Comparison of ENCODE assay signal across 8 mouse cellular contexts in genomic region chr5:146844945-146845365, GRCm38 (mm10). TPM values are rescaled to one million over a fixed set of nuclear protein-coding genes. Genes with fewer than 3 reads are reported as not detected.
A peak's percentile ranks its signal among the peaks of the same experiment; 100 is the strongest.
DNase-seq lines count a peak whose midpoint lies in the region; ATAC-seq and TF ChIP-seq lines count a peak whose summit lies in the region.

Gene Rasl11a (plus strand): TSS chr5:146845071.

- peak within 1 kb of the TSS; percentile 54 for H3K27ac ChIP-seq in heart, embryonic 11.5 days (ENCODE audit: low read depth, low read length)
- peak within 1 kb of the TSS; percentile 73 for H3K27ac ChIP-seq in kidney, embryonic 14.5 days (ENCODE audit: low read depth, low read length)
- H3K27ac ChIP-seq in limb, embryonic 15.5 days = peak within 1 kb of the TSS; percentile 44; the same call in 1 of the 2 replicates
- H3K27ac ChIP-seq in midbrain, embryonic 15.5 days = peak within 1 kb of the TSS; percentile 64

- peak within 1 kb of the TSS; percentile 60 for H3K4me3 ChIP-seq in heart, embryonic 11.5 days (ENCODE audit: low read depth, low read length)
- peak within 1 kb of the TSS; percentile 79 for H3K4me3 ChIP-seq in kidney, embryonic 14.5 days (ENCODE audit: low read length)
- peak within 1 kb of the TSS; percentile 60 for H3K4me3 ChIP-seq in limb, embryonic 15.5 days
- peak within 1 kb of the TSS; percentile 67 for H3K4me3 ChIP-seq in midbrain, embryonic 15.5 days

- no peaks in the 10 kb centered on the region for H3K9me3 ChIP-seq in heart, embryonic 11.5 days (replicated peaks; ENCODE audit: control insufficient read depth, low read length)
- H3K9me3 ChIP-seq in kidney, embryonic 14.5 days (ENCODE audit: control insufficient read depth, low read length) = no peaks in the 10 kb centered on the region
- no peaks in the 10 kb centered on the region for H3K9me3 ChIP-seq in limb, embryonic 15.5 days
- no peaks in the 10 kb centered on the region for H3K9me3 ChIP-seq in midbrain, embryonic 15.5 days

- DNase-seq in CD4-positive helper T cell, adult 2 months (ENCODE audit: low read depth, low spot score) = peak; percentile 74
- peak; percentile 93 for DNase-seq in brain, embryonic 14.5 days (ENCODE audit: low read depth)
- peak; percentile 38 for DNase-seq in splenic B cell, adult 2 months (ENCODE audit: low read depth, low spot score)

- ATAC-seq in erythroid progenitor cell, adult 5-6 weeks (replicated peaks; ENCODE audit: low FRiP score, poor library complexity, severe bottlenecking) = peak; percentile 58; the same call in 1 of the 2 replicates
- peak; percentile 83 for ATAC-seq in heart, embryonic 11.5 days (replicated peaks; ENCODE audit: insufficient number of reproducible peaks, low FRiP score, low TSS enrichment)
- peak; percentile 88 for ATAC-seq in kidney, embryonic 14.5 days (ENCODE audit: low FRiP score, low TSS enrichment)
- peak; percentile 78 for ATAC-seq in limb, embryonic 15.5 days (ENCODE audit: insufficient number of reproducible peaks, low FRiP score, low TSS enrichment, low read depth)
- peak; percentile 91 for ATAC-seq in midbrain, embryonic 15.5 days (replicated peaks)

- H3K4me1 ChIP-seq in heart, embryonic 11.5 days (ENCODE audit: control insufficient read depth, insufficient read depth, low read length) = peaks cover 13% of the 10 kb centered on the region
- H3K4me1 ChIP-seq in kidney, embryonic 14.5 days (ENCODE audit: control insufficient read depth, insufficient read depth, low read length) = peaks cover 21% of the 10 kb centered on the region
- H3K4me1 ChIP-seq in limb, embryonic 15.5 days = peaks cover 15% of the 10 kb centered on the region
- H3K4me1 ChIP-seq in midbrain, embryonic 15.5 days = peaks cover 9% of the 10 kb centered on the region

- peak within 1 kb of the TSS; percentile 68 for H3K9ac ChIP-seq in heart, embryonic 11.5 days (ENCODE audit: low read depth, low read length)
- H3K9ac ChIP-seq in kidney, embryonic 14.5 days (ENCODE audit: low read depth, low read length) = peak within 1 kb of the TSS; percentile 73
- H3K9ac ChIP-seq in limb, embryonic 15.5 days = peak within 1 kb of the TSS; percentile 47
- peak within 1 kb of the TSS; percentile 64 for H3K9ac ChIP-seq in midbrain, embryonic 15.5 days

- 0 out of 2 replicates have a peak, but pooled peaks have one; percentile 2 for TF ChIP-seq CTCF in brain, embryonic 14.5 days (IDR thresholded peaks at IDR 0.05; ENCODE audit: borderline replicate concordance, extremely low read depth, insufficient read depth, insufficient read length)

- no peaks in the 10 kb centered on the region for H3K36me3 ChIP-seq in heart, embryonic 11.5 days (ENCODE audit: control insufficient read depth, insufficient read depth, low read length)
- H3K36me3 ChIP-seq in kidney, embryonic 14.5 days (ENCODE audit: control insufficient read depth, insufficient read depth, low read length) = no peaks in the 10 kb centered on the region
- no peaks in the 10 kb centered on the region for H3K36me3 ChIP-seq in limb, embryonic 15.5 days
- H3K36me3 ChIP-seq in midbrain, embryonic 15.5 days (replicated peaks) = no peaks in the 10 kb centered on the region
- no peaks in the 10 kb centered on the region for H3K36me3 ChIP-seq in splenic B cell, adult 2 months (ENCODE audit: control insufficient read depth, insufficient read depth, low read length, poor library complexity, severe bottlenecking)

- TF ChIP-seq POLR2A in brain, embryonic 14.5 days (IDR thresholded peaks at IDR 0.05; ENCODE audit: borderline replicate concordance, extremely low read depth, insufficient read depth, insufficient read length, poor library complexity, severe bottlenecking) = peak; percentile 77; the same call in 1 of the 2 replicates

- peak within 1 kb of the TSS; percentile 85 for H3K4me2 ChIP-seq in heart, embryonic 11.5 days
- peak within 1 kb of the TSS; percentile 91 for H3K4me2 ChIP-seq in kidney, embryonic 14.5 days (replicated peaks; ENCODE audit: low read depth, low read length)
- peak within 1 kb of the TSS; percentile 98 for H3K4me2 ChIP-seq in limb, embryonic 15.5 days
- H3K4me2 ChIP-seq in midbrain, embryonic 15.5 days = peak within 1 kb of the TSS; percentile 96

- 0 out of 2 replicates have a peak, but pooled peaks cover 3% of the 10 kb centered on the region for H3K27me3 ChIP-seq in heart, embryonic 11.5 days (ENCODE audit: control insufficient read depth, insufficient read depth, low read length)
- no peaks in the 10 kb centered on the region for H3K27me3 ChIP-seq in kidney, embryonic 14.5 days (ENCODE audit: control insufficient read depth, insufficient read depth, low read length)
- H3K27me3 ChIP-seq in limb, embryonic 15.5 days = no peaks in the 10 kb centered on the region
- no peaks in the 10 kb centered on the region for H3K27me3 ChIP-seq in midbrain, embryonic 15.5 days (replicated peaks)
- H3K27me3 ChIP-seq in splenic B cell, adult 2 months (ENCODE audit: control insufficient read depth, insufficient read depth, low read length, poor library complexity, severe bottlenecking) = no peaks in the 10 kb centered on the region

- under 1% methylated on average over 40 of the region's 40 CpGs for WGBS in heart, embryonic 11.5 days (ENCODE audit: insufficient replicate concordance)
- 0% methylated on average over 40 of the region's 40 CpGs for WGBS in kidney, embryonic 14.5 days
- WGBS in limb, embryonic 15.5 days = under 1% methylated on average over 34 of the region's 40 CpGs
- WGBS in midbrain, embryonic 15.5 days = under 1% methylated on average over 39 of the region's 40 CpGs

RNA-seq across cellular contexts. Expression of gene Rasl11a, which starts in this region (rescaled TPM):
- 5.5 and 6.5 TPM in 2 replicates for polyA plus RNA-seq in brain, embryonic 14.5 days (2012; rRNA removed)
- not detected in 2 replicates for total RNA-seq in erythroid progenitor cell, adult 5-6 weeks (2015; ENCODE audit: low replicate concordance)
- total RNA-seq in erythroid progenitor cell, adult 5-6 weeks (2017; ENCODE audit: low replicate concordance) = not detected in 2 replicates
- 10.9 and 11.3 TPM in 2 replicates for polyA plus RNA-seq in heart, embryonic 11.5 days (2014; fragmentation: Nextera tagmentation; extraction: Ambion mirVana)
- 53.0 and 58.0 TPM in 2 replicates for polyA plus RNA-seq in kidney, embryonic 14.5 days (2014; fragmentation: Nextera tagmentation; extraction: Ambion mirVana)
- 11.4 and 11.5 TPM in 2 replicates for polyA plus RNA-seq in limb, embryonic 15.5 days (2015; fragmentation: Nextera tagmentation; extraction: Ambion mirVana)
- polyA plus RNA-seq in midbrain, embryonic 15.5 days (2015; fragmentation: Nextera tagmentation; extraction: Ambion mirVana) = 7.4 and 9.2 TPM in 2 replicates

Comparison
In these comparisons a context has a peak if more than half of its experiments do, and no peak if none do; other contexts are left out.
1. Peak in every context shown above with its lines: DNase-seq, ATAC-seq, H3K4me3 ChIP-seq and H3K27ac ChIP-seq.
2. Peak in ATAC-seq in erythroid progenitor cell, adult 5-6 weeks; RNA of the gene not detected or under 1 TPM.
3. DNase-seq: peak in every context shown above with its lines; median percentile 93 in brain, embryonic 14.5 days; 74 in CD4-positive helper T cell, adult 2 months; 38 in splenic B cell, adult 2 months.